Mouse (Mus musculus): Measurements from ENCODE around the gene Vtn. TPM values are rescaled to one million over a fixed set of nuclear protein-coding genes. Genes with fewer than 3 reads are reported as not detected.

Vtn gene
- total RNA-seq, 1 experiment from 2014 or later = not detected

DNA sequence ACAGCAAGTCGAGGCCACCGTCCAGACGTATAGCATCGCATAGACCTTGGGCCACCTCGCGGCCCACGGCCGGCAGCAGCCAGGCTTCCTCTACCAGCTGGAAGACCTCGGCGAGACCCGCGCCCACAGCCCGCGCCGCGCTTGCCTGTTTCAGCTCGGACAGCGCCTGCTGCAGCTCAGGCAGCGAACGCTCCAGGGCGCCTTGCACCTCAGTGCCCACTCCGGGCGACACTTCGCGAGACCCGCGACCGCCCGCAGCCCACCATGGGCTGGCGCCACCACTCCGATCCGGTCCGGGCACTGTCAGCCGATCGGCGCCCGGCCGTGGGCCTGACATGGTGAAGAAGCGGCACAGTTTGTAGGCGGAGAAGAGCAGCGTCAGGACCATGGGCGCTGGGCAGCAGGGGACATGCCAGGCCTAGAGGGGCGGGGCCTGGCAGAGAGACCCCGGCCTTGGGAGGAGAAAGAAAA is 1.8 kb upstream of the Vtn start:
- ATAC-seq (replicated peaks; ENCODE audit: low read depth, poor library complexity, severe bottlenecking) = no peak

DNA sequence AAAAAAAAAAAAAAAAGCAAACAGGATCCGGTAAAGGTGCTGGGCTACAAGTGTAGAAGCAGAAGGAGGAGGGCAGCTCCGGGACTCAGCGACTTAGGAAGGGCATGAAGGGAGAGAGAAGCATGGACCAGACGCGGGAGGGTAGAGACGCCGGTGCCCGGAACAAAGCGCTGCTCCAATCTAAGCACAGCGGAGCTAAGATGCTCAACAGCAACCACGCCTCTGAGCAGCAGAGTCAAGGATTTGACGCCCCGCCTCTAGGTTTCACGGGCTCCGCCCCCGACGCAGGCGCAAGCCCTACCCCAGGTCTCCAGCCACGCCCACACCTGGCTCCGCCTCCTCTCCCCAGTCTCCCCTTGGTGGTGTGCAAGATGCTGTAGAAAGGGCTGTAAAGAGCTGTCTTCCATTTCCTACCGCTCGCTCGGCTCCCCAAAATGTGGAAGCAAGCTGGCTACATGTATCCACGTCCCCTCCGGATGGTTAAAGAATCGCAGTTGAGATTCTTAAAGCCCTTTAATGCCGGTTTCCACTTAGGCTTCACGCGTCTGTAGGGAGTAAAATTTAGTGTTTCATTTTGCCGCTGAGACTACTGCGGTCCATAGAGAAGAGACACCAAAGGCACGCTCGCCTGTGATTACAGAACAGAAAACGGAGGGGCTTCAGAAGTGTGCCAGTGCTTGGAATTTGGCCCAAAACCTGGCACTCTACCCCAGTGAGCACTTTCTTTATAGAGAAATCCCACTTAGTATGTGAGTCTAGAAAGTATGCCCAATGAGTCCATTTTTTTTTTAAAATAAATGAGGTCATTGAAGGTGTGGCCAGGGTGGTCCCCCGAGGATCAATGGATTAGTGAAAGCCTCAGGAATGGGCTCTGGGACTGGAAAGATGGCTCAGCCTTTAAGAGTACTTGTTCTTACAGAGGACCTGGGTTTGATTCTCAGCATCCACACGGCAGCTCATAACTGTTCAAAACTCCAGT is 1.1 kb upstream of the Vtn start, which contains the start of gene Sarm1:
Gene Sarm1, minus strand, starts transcription at position 211 of the 979 bp plus-strand sequence.
- ATAC-seq (replicated peaks; ENCODE audit: low read depth, poor library complexity, severe bottlenecking) = peak; percentile 96

DNA sequence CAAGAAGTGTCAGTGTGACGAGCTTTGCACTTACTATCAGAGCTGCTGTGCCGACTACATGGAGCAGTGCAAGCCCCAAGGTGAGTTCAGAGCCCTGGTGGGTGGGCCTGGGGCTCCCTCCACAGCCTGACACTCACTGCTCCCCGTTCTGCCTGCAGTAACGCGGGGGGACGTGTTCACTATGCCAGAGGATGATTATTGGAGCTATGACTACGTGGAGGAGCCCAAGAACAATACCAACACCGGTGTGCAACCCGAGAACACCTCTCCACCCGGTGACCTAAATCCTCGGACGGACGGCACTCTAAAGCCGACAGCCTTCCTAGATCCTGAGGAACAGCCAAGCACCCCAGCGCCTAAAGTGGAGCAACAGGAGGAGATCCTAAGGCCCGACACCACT is 652 bp downstream of the Vtn start:
- no peak for ATAC-seq (replicated peaks; ENCODE audit: low read depth, poor library complexity, severe bottlenecking)

DNA sequence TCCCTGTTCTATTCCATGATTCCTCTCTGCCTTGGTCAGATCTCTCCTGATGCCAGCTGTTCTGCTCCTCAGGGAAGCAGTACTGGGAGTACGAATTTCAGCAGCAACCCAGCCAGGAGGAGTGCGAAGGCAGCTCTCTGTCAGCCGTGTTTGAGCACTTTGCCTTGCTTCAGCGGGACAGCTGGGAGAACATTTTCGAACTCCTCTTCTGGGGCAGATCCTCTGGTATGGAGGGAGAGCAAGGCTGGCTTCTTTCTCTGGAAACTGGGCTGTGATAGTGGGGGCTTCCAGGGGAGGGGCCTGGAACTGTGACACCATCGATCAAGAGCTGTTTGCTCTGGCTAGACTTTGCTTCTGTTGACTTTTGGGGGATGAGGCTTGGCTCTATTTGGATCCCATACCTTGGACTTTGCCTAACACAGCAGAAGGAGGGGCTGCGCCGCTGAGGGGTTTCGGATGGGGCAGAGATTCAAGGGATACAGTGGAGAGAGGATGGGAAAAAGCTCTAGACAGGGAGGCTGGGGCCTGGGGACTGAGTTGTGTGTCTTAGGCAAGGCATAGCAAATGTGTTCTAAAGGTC is 1.8 kb downstream of the Vtn start:
- ATAC-seq (replicated peaks; ENCODE audit: low read depth, poor library complexity, severe bottlenecking) = no peak

DNA sequence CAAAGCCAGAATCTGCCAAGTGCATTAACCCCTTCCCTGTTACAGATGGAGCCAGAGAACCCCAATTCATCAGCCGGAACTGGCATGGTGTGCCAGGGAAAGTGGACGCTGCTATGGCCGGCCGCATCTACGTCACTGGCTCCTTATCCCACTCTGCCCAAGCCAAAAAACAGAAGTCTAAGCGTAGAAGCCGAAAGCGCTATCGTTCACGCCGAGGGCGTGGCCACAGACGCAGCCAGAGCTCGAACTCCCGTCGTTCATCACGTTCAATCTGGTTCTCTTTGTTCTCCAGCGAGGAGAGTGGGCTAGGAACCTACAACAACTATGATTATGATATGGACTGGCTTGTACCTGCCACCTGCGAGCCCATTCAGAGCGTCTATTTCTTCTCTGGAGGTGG is 2.6 kb downstream of the Vtn start:
- no peak for ATAC-seq (replicated peaks; ENCODE audit: low read depth, poor library complexity, severe bottlenecking)

DNA sequence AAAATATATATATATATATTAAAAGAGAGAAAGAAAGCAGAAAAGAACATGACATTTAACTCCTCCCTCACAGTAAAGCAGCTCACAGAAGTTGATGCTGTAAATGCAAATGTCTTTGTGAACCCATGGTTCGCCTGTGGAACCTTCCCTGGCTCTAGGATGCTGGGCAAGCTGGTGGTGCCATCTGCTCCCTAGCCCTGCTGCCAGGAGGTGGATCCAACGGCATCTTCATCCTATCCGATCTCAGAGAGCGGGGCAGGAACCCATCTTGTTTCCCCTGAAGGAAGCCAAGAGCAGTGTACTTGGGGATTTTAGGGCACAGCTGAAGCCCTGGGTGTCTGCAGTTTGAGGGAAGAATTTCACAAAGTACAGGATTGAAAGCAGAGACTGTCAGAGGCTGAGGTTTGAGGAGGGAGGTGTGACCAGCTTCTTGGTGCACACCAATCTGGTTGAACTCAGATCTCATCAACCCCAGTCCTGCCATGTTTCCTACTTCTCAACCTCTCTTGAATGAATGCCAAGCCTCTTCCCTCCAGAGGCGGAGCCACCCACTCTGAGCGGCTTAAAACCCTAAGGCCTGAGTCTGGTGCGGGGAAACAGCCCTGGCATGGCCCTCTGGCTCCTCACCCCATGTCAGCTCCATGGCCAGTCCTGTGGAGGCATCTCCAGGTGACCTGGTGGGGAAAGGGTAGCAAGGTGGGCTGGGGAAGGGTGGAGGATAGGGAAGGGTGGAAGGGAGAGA is 4.2 kb downstream of the Vtn start, which contains the start of gene Sebox:
Gene Sebox, plus strand, starts transcription at position 539 of the 742 bp plus-strand sequence.
- ATAC-seq (replicated peaks; ENCODE audit: low read depth, poor library complexity, severe bottlenecking) = no peak

DNA sequence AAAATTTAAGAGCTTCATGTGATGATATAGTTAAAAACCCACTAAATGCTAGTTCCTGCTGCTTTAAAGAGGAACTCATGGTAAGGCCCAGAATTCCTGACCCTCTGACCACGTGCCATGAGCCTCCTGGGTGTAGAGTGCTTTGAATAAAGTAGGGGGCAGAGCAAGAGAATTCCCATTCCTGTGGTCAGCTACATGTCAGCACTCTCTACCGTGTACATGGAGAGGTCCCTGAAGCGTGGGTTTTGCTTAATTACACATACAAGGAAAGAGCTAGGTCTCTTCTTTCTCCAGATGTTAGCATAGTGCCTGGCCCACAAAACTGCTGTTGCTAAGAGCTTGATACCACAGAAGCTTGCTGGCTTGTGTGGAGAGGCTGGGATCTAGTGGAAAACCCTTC is 6.5 kb downstream of the Vtn start:
- no peak for ATAC-seq (replicated peaks; ENCODE audit: low read depth, poor library complexity, severe bottlenecking)

DNA sequence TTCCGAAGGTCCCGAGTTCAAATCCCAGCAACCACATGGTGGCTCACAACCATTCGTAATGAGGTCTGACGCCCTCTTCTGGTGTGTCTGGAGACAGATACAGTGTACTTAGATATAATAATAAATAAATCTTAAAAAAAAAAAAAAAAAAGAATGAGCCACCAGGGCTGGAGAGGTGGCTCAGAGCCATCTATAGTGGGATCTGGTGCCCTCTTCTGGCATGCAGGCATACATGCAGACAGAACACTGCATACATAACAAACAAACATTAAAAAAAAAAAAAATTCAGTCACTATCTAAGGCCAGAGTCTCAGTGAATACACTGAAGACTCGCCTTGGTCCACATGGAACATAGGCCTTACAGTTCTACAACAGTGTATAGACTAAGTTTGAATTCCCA is 10.3 kb downstream of the Vtn start:
- ATAC-seq (replicated peaks; ENCODE audit: low read depth, poor library complexity, severe bottlenecking) = no peak

DNA sequence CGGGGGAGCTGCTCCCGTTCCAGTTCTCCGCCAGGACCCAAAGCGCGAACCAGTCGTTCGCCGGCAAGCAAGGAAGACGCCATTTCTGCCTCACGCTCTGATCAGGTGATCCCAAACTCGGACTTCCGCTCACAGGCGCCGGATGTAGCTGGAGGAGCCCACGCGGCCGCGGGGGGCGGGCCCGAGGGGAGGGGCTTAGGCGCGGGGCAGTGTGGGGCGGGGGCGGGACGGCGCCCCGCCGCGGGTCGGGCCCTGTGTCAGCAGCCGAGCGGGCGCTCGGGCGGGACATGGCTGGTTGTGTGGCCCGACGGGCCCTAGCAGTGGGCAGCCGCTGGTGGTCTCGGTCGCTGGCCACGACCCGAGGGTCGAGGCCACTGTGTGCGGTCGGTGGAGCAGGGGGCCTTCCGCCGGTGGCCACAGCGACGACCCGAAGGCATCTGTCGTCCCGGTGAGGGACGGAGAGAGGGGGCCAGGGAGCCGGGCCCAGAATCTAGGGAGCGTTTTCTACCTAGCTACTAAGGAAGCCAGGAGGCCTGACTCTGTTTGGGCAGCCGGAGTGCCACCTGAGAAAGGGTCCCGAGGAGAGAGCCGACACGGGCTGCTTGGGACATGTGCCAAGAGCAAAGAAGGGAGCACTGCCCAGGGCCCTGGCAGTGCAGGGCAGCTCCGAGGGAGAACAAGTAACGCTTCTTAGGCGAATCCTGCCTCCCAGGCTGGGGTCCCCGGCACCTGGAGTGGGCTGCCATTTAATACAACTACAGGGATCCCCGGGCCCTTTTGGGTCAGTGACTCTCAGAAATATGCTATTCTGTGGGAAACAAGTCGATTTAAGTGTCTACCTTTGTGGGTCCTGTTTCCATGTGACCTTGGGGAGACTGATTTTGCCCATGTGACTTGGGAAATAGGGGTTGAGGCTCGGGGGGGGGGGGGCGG is 13.4 kb downstream of the Vtn start, which contains the start of the genes Tmem199 and Poldip2:
Gene Tmem199, minus strand, starts transcription at position 148 of the 933 bp plus-strand sequence.
Gene Poldip2, plus strand, starts transcription at position 169 of the 933 bp plus-strand sequence.
- ATAC-seq (replicated peaks; ENCODE audit: low read depth, poor library complexity, severe bottlenecking) = peak; percentile 92

DNA sequence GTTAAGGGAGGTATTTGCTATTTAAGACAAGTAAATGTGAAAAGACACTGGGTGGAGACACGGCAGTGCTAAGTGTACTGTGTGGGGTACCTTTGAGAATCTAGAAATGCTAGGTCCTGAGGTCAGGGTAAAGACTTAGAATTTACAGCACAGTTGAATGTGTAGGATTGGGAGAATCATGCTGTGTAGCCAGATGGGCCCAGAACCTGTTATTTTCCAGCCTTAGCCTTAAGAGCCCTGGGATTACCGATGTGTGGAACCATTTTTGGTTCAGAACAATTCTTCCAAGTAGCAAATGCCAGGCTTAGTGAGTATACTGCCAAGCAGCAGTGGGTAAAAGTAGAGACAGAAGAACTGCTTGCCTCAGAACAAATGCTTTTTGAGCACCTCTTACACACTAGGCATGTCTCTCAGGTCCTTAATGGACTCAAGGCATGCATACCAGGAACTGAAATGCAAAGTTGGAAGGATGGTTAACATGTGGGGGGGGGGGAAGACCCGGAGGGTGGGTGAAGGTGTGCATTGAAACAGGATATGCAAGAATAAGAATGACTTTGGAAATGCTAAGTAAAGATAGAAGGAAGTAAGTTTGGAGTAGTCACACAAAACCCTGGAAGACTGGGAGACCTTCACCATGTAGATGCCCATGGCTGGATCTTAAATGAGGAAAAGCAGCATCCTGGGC is 14.4 kb downstream of the Vtn start:
- no peak for ATAC-seq (replicated peaks; ENCODE audit: low read depth, poor library complexity, severe bottlenecking)

DNA sequence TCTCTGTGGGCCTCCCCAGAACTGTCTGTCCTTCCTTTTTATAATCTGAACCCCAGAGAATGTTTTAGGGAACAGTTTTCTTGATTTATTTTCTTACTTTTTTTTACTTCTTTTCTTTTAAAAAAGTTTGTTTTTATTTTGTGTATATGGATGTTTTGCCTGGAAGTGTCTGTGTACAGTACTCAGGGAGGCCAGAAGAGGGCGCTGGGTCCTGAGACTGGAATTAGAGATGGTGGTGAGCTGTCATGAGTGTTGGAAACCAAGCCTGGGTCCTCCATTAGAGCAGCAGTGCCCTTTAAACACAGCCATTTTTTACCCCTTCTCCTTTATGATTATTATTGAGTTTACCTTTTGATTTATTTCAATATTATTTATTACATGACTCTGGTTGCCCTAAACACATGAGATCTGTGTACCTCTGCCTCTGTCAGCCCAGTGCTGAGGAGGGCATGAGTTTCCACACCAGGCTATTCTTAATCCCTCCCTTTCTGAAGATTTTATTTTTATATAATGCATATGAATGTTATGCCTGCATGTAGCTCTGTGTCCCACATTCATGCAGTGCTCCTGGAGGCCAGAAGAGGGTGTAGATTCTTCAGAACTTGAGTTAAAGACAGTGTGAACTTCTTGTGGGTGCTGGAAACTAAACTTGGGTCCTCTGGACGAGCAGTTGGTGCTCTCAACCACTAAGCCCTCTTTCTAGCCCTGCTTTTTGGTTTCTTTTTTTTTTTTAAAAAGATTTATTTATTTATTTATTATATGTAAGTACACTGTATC is 16.8 kb downstream of the Vtn start:
- ATAC-seq (replicated peaks; ENCODE audit: low read depth, poor library complexity, severe bottlenecking) = no peak

DNA sequence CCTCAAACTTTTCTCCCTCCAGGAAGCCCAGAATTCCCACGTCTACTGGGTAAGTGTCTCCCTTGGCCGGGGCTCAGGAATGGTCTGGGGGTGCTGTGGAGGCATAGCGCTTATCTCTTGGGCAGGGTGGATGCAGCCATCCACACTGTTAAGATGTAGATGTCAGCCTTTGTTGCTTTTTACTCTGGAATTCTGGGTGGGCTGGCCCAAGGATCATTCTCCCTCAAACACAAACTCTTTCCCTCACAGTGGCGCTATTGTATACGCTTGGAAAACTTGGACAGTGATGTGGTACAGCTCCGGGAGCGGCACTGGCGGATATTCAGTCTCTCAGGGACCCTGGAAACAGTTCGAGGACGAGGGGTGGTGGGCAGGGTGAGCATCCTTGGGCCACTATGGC is 20.0 kb downstream of the Vtn start:
- ATAC-seq (replicated peaks; ENCODE audit: low read depth, poor library complexity, severe bottlenecking) = no peak

DNA sequence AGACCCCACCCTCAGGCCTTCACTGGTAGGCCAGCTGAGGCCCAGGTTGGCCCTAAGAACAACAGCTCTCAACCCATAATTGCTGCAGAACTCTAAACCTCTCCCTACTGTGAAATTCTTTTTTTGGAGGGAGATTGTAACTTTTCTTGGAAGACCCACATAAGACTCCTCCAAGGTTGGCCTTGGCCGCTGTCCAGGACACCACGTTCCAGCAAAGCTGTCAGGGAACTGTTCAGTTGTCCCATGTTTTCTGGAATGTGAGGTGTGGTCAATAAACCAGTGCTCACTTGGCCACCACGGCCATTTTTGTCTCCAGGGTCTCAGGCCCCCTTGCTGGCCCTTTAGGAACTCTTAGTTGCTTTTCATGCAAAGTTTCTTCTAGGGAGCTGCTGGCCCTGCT is 23.0 kb downstream of the Vtn start:
- ATAC-seq (replicated peaks; ENCODE audit: low read depth, poor library complexity, severe bottlenecking) = no peak

DNA sequence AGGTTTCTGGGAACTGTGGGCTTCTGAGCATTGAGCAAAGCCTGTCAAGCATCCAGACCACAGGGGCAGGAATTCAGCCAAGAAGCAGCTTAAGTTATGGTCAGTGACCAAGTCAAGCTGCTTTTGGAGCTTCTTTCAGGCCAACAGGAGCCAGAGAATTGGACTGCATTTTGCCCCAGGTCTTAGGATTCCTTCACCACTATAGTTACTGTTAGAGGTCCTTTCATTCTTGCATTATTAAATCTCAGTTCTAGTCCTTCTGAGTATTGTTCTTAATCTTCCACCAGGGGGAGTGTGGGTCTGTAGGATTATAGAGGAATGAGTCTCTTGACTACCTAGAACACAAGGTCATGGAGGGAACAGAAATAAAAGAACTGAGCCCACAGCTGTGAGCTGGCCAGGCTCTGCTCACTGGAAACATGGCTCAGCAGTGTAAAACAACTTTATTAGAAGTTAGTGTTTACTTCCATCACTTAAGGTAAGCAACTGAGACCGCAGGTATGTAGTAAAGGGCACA is 23.6 kb downstream of the Vtn start:
- peak; percentile 50; the same call in 1 of the 2 replicates for ATAC-seq (replicated peaks; ENCODE audit: low read depth, poor library complexity, severe bottlenecking)

DNA sequence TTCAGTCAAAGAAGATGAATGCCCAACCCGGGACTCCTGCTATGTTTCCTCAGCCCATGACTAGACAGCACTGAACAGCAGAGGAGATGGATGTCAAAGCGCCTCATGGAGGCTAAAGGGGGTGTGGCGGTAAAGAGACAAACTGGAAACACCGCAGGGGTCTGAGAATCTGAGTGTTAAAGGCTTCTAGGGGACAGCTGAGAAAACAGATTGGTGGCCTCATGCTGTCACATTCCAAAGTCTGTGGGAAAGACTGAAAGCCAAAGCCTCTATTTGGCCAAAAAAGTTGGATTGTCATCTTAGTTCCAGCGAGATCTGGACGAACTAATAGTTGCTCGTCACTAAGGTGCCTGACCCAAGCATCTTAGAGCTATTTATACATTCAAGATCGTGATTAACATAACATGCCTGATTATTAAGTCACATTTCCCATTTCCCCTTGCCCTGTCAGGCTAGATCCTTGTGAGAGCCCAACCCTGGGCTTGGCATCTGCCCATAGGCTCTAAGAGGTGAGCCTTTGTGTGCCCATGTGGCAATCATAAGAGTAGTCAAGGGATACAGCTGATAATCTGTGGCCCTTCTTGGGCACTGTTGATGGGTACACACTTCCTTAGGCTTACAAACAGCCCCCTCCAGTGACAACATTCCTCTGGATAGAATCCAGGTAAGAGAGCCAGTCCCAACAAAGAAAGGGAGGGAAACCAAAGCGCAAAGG is 24.5 kb downstream of the Vtn start:
- no peak for ATAC-seq (replicated peaks; ENCODE audit: low read depth, poor library complexity, severe bottlenecking)

DNA sequence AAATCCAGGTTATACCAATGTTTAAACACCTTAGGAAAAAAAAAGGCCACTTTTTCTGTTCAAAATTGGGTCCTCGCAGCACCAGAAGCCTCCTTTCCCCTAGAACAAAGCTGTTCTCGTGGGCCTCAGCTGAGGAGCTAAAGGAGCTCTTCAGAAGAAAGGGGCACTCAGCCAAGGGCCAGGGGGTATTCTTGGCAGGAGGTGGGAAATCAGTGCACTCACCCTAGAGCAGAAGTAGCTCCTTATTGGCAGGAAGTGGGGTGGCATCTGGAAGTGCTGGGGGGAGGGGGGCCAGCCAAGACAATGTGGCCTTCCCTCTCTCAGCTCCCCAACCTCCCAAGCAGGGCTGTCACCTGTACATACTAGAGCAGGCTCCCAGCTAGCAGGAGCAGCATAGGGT is 25.9 kb downstream of the Vtn start:
- ATAC-seq (replicated peaks; ENCODE audit: low read depth, poor library complexity, severe bottlenecking) = no peak

DNA sequence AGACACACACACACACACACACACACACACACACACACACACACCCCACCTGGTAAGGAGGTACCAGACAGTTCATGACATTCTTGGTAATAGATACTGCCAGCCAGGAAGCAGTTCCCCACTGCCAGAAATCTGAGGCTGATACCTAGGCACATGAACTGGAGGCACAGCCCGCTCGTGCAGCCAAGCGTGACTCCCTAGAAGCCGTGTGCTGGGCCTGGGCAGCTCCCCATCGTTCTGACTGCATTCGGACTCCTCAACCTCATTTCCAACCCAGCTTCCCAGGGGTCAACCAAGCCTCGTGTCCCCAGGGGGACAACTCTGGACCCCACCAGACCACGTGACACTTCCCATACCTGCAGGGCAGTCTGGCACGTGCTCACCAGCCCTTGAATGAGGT is 29.8 kb downstream of the Vtn start:
- ATAC-seq (replicated peaks; ENCODE audit: low read depth, poor library complexity, severe bottlenecking) = no peak
